In the genomic region with DNA sequence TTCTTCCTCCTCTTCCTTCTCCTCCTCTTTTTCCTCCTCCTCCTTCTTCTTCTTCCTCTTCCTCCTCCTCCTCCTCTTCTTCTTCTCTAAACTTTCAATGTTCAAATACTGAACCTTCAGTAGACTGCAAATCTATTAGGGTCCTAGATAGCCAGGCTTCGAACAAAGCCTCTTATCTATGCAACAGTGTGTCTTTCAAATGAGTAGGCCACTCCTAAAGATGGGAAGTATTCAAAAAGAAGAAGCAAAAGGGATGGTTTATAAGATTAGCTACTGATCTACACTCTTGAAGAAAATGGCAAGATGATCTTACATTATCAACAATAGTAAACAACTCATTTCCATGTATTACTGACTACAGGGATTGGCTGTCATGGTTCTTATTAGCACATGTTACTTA, we compare ENCODE assay signal across 30 mouse cellular contexts.
"Had no signal": no experiment of that assay in that cellular context is flagged by ENCODE, and none has a peak within 500 bp of the region (broad histone marks: within the 10 kb centered on the region; RNA-seq: fewer than 3 reads in every experiment).

No protein-coding gene starts in this region.

- H3K9me3 ChIP-seq: heart, embryonic 12.5 days; heart, embryonic 13.5 days; heart, embryonic 15.5 days; hindbrain, embryonic 10.5 days; hindbrain, embryonic 12.5 days; hindbrain, embryonic 13.5 days; hindbrain, embryonic 15.5 days; intestine, embryonic 15.5 days; kidney, embryonic 15.5 days had no signal

- H3K36me3 ChIP-seq: heart, embryonic 12.5 days; heart, embryonic 13.5 days; heart, embryonic 15.5 days; hindbrain, embryonic 10.5 days; hindbrain, embryonic 12.5 days; hindbrain, embryonic 13.5 days; hindbrain, embryonic 15.5 days; intestine, embryonic 15.5 days; kidney, embryonic 15.5 days had no signal

- H3K4me1 ChIP-seq: hindbrain, embryonic 10.5 days; hindbrain, embryonic 15.5 days; intestine, embryonic 15.5 days; kidney, embryonic 15.5 days had no signal

- H3K27ac ChIP-seq: heart, embryonic 13.5 days; heart, embryonic 15.5 days; hindbrain, embryonic 10.5 days; hindbrain, embryonic 12.5 days; hindbrain, embryonic 13.5 days; hindbrain, embryonic 14.5 days; hindbrain, embryonic 15.5 days; hindbrain, postnatal 0 days; intestine, embryonic 15.5 days; kidney, embryonic 15.5 days; kidney, postnatal 0 days; left cerebral cortex, adult 2 months had no signal

- H3K9ac ChIP-seq: heart, embryonic 12.5 days; heart, embryonic 13.5 days; heart, embryonic 15.5 days; hindbrain, embryonic 12.5 days; hindbrain, embryonic 13.5 days; hindbrain, embryonic 14.5 days; hindbrain, embryonic 15.5 days; intestine, embryonic 15.5 days; kidney, embryonic 15.5 days had no signal

- H3K4me3 ChIP-seq: heart, embryonic 12.5 days; heart, embryonic 13.5 days; heart, embryonic 15.5 days; hindbrain, embryonic 10.5 days; hindbrain, embryonic 12.5 days; hindbrain, embryonic 13.5 days; hindbrain, embryonic 15.5 days; intestine, embryonic 15.5 days; kidney, embryonic 15.5 days; layer of hippocampus, adult 2 months; left cerebral cortex, adult 2 months had no signal

- DNase-seq: heart, postnatal 10 days; heart, postnatal 14 days; heart, postnatal 36 days; heart, postnatal 4 days; kidney, adult 11 months; kidney, adult 18-20 months; kidney, adult 2 months; kidney, adult 8-10 months; kidney, adult 9 months; kidney, postnatal 10 days; kidney, postnatal 14 days; kidney, postnatal 25 days; kidney, postnatal 36 days; kidney, postnatal 4 days; layer of hippocampus, adult 9-11 months; layer of hippocampus, postnatal 36 days had no signal

- H3K27me3 ChIP-seq: heart, embryonic 12.5 days; heart, embryonic 13.5 days; heart, embryonic 15.5 days; hindbrain, embryonic 12.5 days; hindbrain, embryonic 13.5 days; hindbrain, embryonic 15.5 days; intestine, embryonic 15.5 days; kidney, embryonic 15.5 days had no signal
